ENCODE assay signal across 10 mouse cellular contexts in the genomic region with DNA sequence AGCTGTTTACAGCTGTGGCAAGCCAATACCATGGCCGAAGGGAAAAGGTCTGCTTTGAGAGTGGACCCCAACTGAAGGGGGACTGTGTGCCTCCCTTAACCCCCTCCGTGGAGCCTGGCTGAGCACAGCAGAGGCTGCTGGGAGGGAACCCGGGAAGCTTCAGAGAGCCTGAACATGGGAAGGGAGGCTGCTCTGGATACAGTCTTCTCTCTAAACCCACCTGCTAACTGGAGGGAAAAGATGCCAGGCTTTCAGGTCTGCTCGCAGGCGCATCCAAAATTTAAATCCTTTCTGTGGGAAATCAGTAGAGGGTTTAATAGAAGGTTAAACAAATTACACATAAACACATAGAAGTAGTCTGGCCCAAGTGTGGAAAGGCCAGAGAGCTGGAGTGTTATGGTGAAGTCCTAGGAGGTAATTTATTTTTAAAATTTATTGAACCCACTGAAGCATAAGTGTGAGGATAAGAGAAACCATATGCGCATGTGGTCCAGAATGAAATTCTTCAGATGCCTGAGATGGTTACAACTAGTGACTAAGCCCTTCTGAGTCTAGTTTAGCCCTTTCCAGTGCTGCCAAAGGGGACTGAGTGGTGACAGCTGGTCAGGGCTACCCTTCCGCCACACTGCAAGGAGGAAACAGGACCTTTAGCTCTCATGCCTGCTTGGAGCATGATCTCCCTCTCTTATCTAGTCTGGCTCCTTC. TPM values are rescaled to one million over a fixed set of nuclear protein-coding genes. Genes with fewer than 3 reads are reported as not detected.
DNase-seq lines count a peak whose midpoint lies in the region; ATAC-seq and TF ChIP-seq lines count a peak whose summit lies in the region.
"Had no signal": no experiment of that assay in that cellular context is flagged by ENCODE, and none has a peak within 500 bp of the region (broad histone marks: within the 10 kb centered on the region; RNA-seq: fewer than 3 reads in every experiment).

No protein-coding gene starts in this region.

- no peak for TF ChIP-seq CTCF in forebrain, postnatal 0 days (IDR thresholded peaks at IDR 0.05; ENCODE audit: low read depth)

- H3K36me3 ChIP-seq in limb, embryonic 11.5 days (ENCODE audit: control insufficient read depth, insufficient read depth, low read length): no peaks in the 10 kb centered on the region
- no peaks in the 10 kb centered on the region for H3K36me3 ChIP-seq in forebrain, postnatal 0 days (ENCODE audit: insufficient read depth)
- H3K36me3 ChIP-seq: liver, embryonic 12.5 days had no signal

- no peak overlapping the region for H3K4me3 ChIP-seq in limb, embryonic 11.5 days (ENCODE audit: low read depth, low read length)
- no peak overlapping the region for H3K4me3 ChIP-seq in forebrain, postnatal 0 days (ENCODE audit: low read depth, low read length)
- H3K4me3 ChIP-seq: liver, embryonic 12.5 days had no signal

- peak; percentile 35 to 45 for DNase-seq in heart, postnatal 10 days
- no peak for DNase-seq in heart, adult 9 months (ENCODE audit: low spot score in 2 of 2)
- DNase-seq in Muller cell, postnatal 12 days (ENCODE audit: inconsistent ontology term): peak; percentile 93
- DNase-seq in cerebellum, postnatal 25 days: peak; percentile 45 to 57
- peak; percentile 38 for DNase-seq in limb, embryonic 11.5 days (ENCODE audit: low spot score)
- no peak for DNase-seq in spleen, adult 12 weeks (ENCODE audit: low spot score)
- no peak for DNase-seq in forebrain, postnatal 0 days
- DNase-seq in gastrocnemius, postnatal 14 days: no peak

- no peaks in the 10 kb centered on the region for H3K9me3 ChIP-seq in limb, embryonic 11.5 days (ENCODE audit: control insufficient read depth, low read length)
- H3K9me3 ChIP-seq in forebrain, postnatal 0 days (ENCODE audit: low read length): no peaks in the 10 kb centered on the region
- H3K9me3 ChIP-seq: liver, embryonic 12.5 days had no signal

- 46% methylated on average over 7 of the region's 7 CpGs for WGBS in limb, embryonic 11.5 days
- WGBS in forebrain, postnatal 0 days: 64% methylated on average over 7 of the region's 7 CpGs

- H3K4me2 ChIP-seq in limb, embryonic 11.5 days (ENCODE audit: low read depth, severe bottlenecking): no peak overlapping the region
- H3K4me2 ChIP-seq in forebrain, postnatal 0 days (ENCODE audit: low read depth): no peak overlapping the region
- H3K4me2 ChIP-seq: liver, embryonic 12.5 days had no signal

- H3K27ac ChIP-seq in limb, embryonic 11.5 days (replicated peaks; ENCODE audit: low read depth, low read length): peak overlapping the region; percentile 23; the same call in 1 of the 2 replicates
- no peak overlapping the region for H3K27ac ChIP-seq in forebrain, postnatal 0 days (ENCODE audit: low read depth, low read length)
- H3K27ac ChIP-seq: hindbrain, postnatal 0 days; liver, embryonic 12.5 days had no signal

- H3K4me1 ChIP-seq in limb, embryonic 11.5 days (ENCODE audit: control insufficient read depth, insufficient read depth, low read length): peaks cover 12% of the 10 kb centered on the region
- H3K4me1 ChIP-seq in forebrain, postnatal 0 days (ENCODE audit: insufficient read depth): peaks cover 4% of the 10 kb centered on the region; the same call in 1 of the 2 replicates

- H3K9ac ChIP-seq in limb, embryonic 11.5 days (ENCODE audit: low read length): no peak overlapping the region
- H3K9ac ChIP-seq in forebrain, postnatal 0 days: no peak overlapping the region
- H3K9ac ChIP-seq: liver, embryonic 12.5 days had no signal

- no peaks in the 10 kb centered on the region for H3K27me3 ChIP-seq in limb, embryonic 11.5 days (ENCODE audit: control insufficient read depth, insufficient read depth, low read length)
- H3K27me3 ChIP-seq in forebrain, postnatal 0 days (ENCODE audit: insufficient read depth, low read length): no peaks in the 10 kb centered on the region
- H3K27me3 ChIP-seq: liver, embryonic 12.5 days had no signal

- ATAC-seq in limb, embryonic 11.5 days (ENCODE audit: insufficient number of reproducible peaks, low FRiP score, low TSS enrichment, low read depth): no peak
- ATAC-seq in forebrain, postnatal 0 days: no peak
- ATAC-seq: hindbrain, postnatal 0 days; liver, embryonic 12.5 days had no signal

- intact Hi-C loops in heart, postnatal 10 days (cut with DNase I): no loop called here
- intact Hi-C loops in gastrocnemius, postnatal 14 days (cut with DNase I; ENCODE audit: low total_unique reads): no loop called here

RNA-seq across cellular contexts. Expression of a gene that starts 44.9 kb away (rescaled TPM):
- 1 to 10 TPM; 2.7 to 3.3 TPM for total RNA-seq in heart, postnatal 10 days (2021)
- polyA plus RNA-seq in limb, embryonic 11.5 days (2014; fragmentation: Nextera tagmentation; extraction: Ambion mirVana): 57.3 and 61.0 TPM in 2 replicates
- total RNA-seq in forebrain, postnatal 0 days (2014; rRNA removed): 223 and 289 TPM in 2 replicates
- 272 and 381 TPM in 2 replicates for polyA plus RNA-seq in forebrain, postnatal 0 days (2015; fragmentation: Nextera tagmentation; extraction: Ambion mirVana)
- 1 to 10 TPM; 3.3 to 4.8 TPM for total RNA-seq in gastrocnemius, postnatal 14 days (2021)

Comparison
In these comparisons a context has a peak if more than half of its experiments do, and no peak if none do; other contexts are left out.
1. DNase-seq: peak in heart, postnatal 10 days (2 of 2), Muller cell, postnatal 12 days (single experiment), cerebellum, postnatal 25 days (2 of 2) and limb, embryonic 11.5 days (single experiment); none in heart, adult 9 months (0 of 2), spleen, adult 12 weeks (single experiment), forebrain, postnatal 0 days (single experiment) and gastrocnemius, postnatal 14 days (single experiment).
2. RNA of a gene that starts 44.9 kb away (total RNA-seq): 223 to 289 TPM in forebrain, postnatal 0 days; 3.3 to 4.8 TPM in gastrocnemius, postnatal 14 days and 2.7 to 3.3 TPM in heart, postnatal 10 days; every median in the first group is over 10 times any median in the second.